Mouse (Mus musculus): ENCODE data around the gene Gm42742. TPM values are rescaled to one million over a fixed set of nuclear protein-coding genes. Genes with fewer than 3 reads are reported as not detected.

The Gm42742 gene
- polyA plus RNA-seq, 1 experiment from 2014 or later: 53.4 TPM

DNA sequence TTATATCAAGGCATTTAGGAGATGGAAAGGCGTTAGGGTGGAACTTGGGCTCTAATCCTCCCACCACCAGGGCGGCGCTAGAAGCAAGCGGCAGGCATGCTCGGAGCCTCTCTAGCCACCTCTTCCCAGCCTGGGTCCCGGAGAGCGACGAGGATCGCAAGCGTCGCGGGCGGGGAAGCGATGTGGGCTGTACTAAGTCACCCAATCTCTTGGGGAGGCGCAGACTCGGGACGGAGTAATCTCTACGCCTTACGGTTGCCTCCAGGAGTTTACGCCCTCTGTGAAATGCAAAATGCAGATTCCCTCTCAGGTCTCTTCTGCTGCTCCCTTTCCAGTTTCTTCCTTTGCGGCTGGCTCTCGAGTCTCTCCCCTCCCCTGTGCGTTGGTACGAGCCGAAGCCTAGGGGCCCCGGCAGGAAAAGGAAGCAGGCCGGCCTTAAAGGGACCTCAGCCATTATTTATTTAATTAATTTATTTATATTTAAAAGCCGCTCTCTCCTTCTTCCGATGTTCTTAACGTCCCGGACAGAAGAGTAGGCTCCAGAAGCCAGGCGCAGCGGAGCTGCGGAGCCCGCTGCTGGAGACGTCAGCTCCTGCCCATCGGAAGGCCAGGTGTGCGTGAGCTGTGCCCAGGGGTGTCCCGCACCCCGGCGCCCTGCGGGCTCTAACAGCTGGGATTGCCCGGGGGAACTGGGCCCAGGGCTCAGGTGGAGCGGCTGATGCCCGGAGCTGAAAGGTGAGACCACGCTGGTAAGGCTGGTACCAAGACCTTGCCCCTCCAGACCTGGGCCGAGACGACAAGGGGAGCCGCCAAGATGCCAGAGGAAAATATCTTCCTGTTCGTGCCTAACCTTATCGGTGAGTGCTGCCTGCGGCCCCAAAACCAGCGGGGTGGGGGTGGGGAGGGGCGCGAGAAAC is 44.7 kb downstream of the Gm42742 start, which contains the start of gene Cdiptos:
TSS of gene Cdiptos (minus strand) at position 149 of the 917 bp plus-strand sequence.
- H3K4me1 ChIP-seq (ENCODE audit: control insufficient read depth, insufficient read depth, low read length): peaks cover 11% of the 10 kb centered on the region
- DNase-seq (peak; percentile 99), ATAC-seq (ENCODE audit: low FRiP score, low TSS enrichment) (peak; percentile 92)
- H3K9me3 ChIP-seq (ENCODE audit: control insufficient read depth, low read length): no peaks in the 10 kb centered on the region
- no peaks in the 10 kb centered on the region for H3K27me3 ChIP-seq (ENCODE audit: control insufficient read depth, insufficient read depth, low read length)
- under 1% methylated on average over 55 of the region's 55 CpGs for WGBS
- H3K27ac ChIP-seq (replicated peaks; ENCODE audit: low read depth, low read length): peak within 1 kb of the TSS; percentile 95
- H3K36me3 ChIP-seq (ENCODE audit: control insufficient read depth, insufficient read depth, low read length): peaks cover 45% of the 10 kb centered on the region
- H3K4me2 ChIP-seq (ENCODE audit: low read length): peak within 1 kb of the TSS; percentile 92
- peak within 1 kb of the TSS; percentile 90 for H3K4me3 ChIP-seq (replicated peaks; ENCODE audit: low read depth, low read length)
- H3K9ac ChIP-seq (replicated peaks; ENCODE audit: low read length): peak within 1 kb of the TSS; percentile 96

DNA sequence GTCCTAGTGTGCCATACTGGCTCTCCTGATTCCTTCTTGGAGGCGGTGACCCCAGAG is 45.2 kb downstream of the Gm42742 start, which contains the start of gene Cdipt:
TSS of gene Cdipt (plus strand) at position 22 of the 57 bp plus-strand sequence.
- peak within 1 kb of the TSS; percentile 96 for H3K9ac ChIP-seq (replicated peaks; ENCODE audit: low read length)
- no peaks in the 10 kb centered on the region for H3K27me3 ChIP-seq (ENCODE audit: control insufficient read depth, insufficient read depth, low read length)
- peak within 1 kb of the TSS; percentile 95 for H3K27ac ChIP-seq (replicated peaks; ENCODE audit: low read depth, low read length)
- H3K4me2 ChIP-seq (ENCODE audit: low read length): peak within 1 kb of the TSS; percentile 92
- DNase-seq: no peak
- H3K36me3 ChIP-seq (ENCODE audit: control insufficient read depth, insufficient read depth, low read length): peaks cover 48% of the 10 kb centered on the region
- peaks cover 11% of the 10 kb centered on the region for H3K4me1 ChIP-seq (ENCODE audit: control insufficient read depth, insufficient read depth, low read length)
- peak within 1 kb of the TSS; percentile 90 for H3K4me3 ChIP-seq (replicated peaks; ENCODE audit: low read depth, low read length)
- ATAC-seq (ENCODE audit: low FRiP score, low TSS enrichment): no peak
- H3K9me3 ChIP-seq (ENCODE audit: control insufficient read depth, low read length): no peaks in the 10 kb centered on the region
- 0% methylated on average over 1 of the region's 1 CpGs for WGBS

DNA sequence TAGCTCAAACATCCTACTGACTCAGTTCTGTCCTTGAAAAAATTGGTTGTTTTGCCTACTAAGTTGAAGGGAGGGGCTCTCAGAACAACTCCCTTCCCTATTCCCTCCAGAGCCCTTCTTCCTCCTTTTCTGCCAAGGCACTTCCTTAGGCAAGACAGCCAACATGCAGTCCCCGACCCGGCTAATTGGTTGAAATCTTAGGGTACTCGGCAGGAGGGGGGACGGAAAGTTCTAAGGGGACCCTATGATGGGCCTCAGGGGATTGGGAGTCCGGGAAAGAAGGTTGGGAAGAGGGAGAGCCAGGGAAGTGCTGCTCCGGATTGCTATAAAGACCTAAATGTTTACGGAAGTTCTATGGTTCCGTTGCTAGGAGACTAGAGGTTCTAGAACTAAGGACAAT is 45.4 kb downstream of the Gm42742 start:
- H3K4me3 ChIP-seq (replicated peaks; ENCODE audit: low read depth, low read length): peak overlapping the region; percentile 90; the same call in 1 of the 2 replicates
- peak overlapping the region; percentile 95; the same call in 1 of the 2 replicates for H3K27ac ChIP-seq (replicated peaks; ENCODE audit: low read depth, low read length)
- H3K36me3 ChIP-seq (ENCODE audit: control insufficient read depth, insufficient read depth, low read length): peaks cover 48% of the 10 kb centered on the region
- H3K9ac ChIP-seq (replicated peaks; ENCODE audit: low read length): no peak overlapping the region
- peaks cover 11% of the 10 kb centered on the region for H3K4me1 ChIP-seq (ENCODE audit: control insufficient read depth, insufficient read depth, low read length)
- no peak for DNase-seq
- peak; percentile 5; the same call in 1 of the 2 replicates for ATAC-seq (ENCODE audit: low FRiP score, low TSS enrichment)
- no peaks in the 10 kb centered on the region for H3K9me3 ChIP-seq (ENCODE audit: control insufficient read depth, low read length)
- WGBS: 11% methylated on average over 8 of the region's 8 CpGs
- H3K27me3 ChIP-seq (ENCODE audit: control insufficient read depth, insufficient read depth, low read length): no peaks in the 10 kb centered on the region
- peak overlapping the region; percentile 92 for H3K4me2 ChIP-seq (ENCODE audit: low read length)

DNA sequence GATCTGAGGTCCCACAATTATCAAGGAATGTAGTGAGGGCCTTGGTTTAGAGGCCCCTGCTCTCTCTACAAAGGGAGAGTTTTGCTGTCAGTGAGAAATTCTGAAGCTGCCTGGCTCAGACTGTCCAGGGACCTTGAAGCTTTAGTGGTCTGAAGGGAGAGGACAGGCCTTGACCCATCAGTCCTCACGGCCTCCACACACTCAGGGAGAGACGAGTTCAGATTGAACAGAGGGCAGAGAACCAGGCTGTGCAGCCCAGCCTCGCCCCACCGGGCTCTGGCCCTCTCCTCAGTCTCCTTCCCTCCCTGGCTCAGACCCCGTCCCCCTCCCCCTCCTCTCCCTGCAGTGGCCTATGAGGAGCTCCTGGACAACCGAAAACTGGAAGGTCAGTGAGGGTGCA is 53.5 kb downstream of the Gm42742 start:
- 63% methylated on average over 6 of the region's 6 CpGs for WGBS
- ATAC-seq (ENCODE audit: low FRiP score, low TSS enrichment): no peak

DNA sequence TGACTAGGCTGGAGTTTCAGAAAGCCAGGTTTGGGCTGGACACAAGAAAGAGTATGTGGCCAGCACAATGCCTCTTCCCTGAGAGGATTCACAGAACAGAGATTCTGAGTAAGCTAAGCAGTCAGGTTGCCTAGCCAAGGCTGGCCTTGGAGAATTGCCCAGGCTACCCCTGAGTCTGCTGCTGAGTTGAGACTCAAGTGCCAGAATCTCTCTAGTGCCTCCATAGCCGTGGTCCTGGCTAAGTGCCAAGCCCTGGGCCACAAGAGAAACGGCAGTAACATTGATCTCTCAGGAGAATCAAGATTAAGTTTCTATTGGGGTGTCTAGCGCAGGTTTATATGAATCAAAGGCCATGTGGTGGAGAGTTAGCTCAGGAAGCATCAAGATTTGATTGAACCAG is 55.3 kb downstream of the Gm42742 start:
- H3K4me1 ChIP-seq (ENCODE audit: control insufficient read depth, insufficient read depth, low read length): no peaks in the 10 kb centered on the region
- no peaks in the 10 kb centered on the region for H3K27me3 ChIP-seq (ENCODE audit: control insufficient read depth, insufficient read depth, low read length)
- H3K4me2 ChIP-seq (ENCODE audit: low read length): no peak overlapping the region
- DNase-seq (no peak), ATAC-seq (ENCODE audit: low FRiP score, low TSS enrichment) (no peak)
- H3K9me3 ChIP-seq (ENCODE audit: control insufficient read depth, low read length): no peaks in the 10 kb centered on the region
- no peak overlapping the region for H3K4me3 ChIP-seq (replicated peaks; ENCODE audit: low read depth, low read length)
- no peak overlapping the region for H3K9ac ChIP-seq (replicated peaks; ENCODE audit: low read length)
- no peak overlapping the region for H3K27ac ChIP-seq (replicated peaks; ENCODE audit: low read depth, low read length)
- WGBS: 70% methylated on average over 3 of the region's 3 CpGs
- H3K36me3 ChIP-seq (ENCODE audit: control insufficient read depth, insufficient read depth, low read length): peaks cover 91% of the 10 kb centered on the region

More for the DNA sequence above, 53.5 kb downstream of the Gm42742 start:
- no peaks in the 10 kb centered on the region for H3K4me1 ChIP-seq (ENCODE audit: control insufficient read depth, insufficient read depth, low read length)
- H3K27ac ChIP-seq (replicated peaks; ENCODE audit: low read depth, low read length): no peak overlapping the region
- no peaks in the 10 kb centered on the region for H3K9me3 ChIP-seq (ENCODE audit: control insufficient read depth, low read length)
- no peak overlapping the region for H3K4me2 ChIP-seq (ENCODE audit: low read length)
- no peak overlapping the region for H3K4me3 ChIP-seq (replicated peaks; ENCODE audit: low read depth, low read length)
- H3K36me3 ChIP-seq (ENCODE audit: control insufficient read depth, insufficient read depth, low read length): peaks cover 88% of the 10 kb centered on the region
- DNase-seq: no peak
- H3K27me3 ChIP-seq (ENCODE audit: control insufficient read depth, insufficient read depth, low read length): no peaks in the 10 kb centered on the region
- no peak overlapping the region for H3K9ac ChIP-seq (replicated peaks; ENCODE audit: low read length)

Small RNA genes within 50 kb of the gene (microRNA-seq; reads per million reads assigned to microRNA genes)
- not detected for gene Gm44343

Other genes with a start within 250 kb of the Gm42742 start
- gene Ypel3, start 244.1 kb downstream of the Gm42742 start, polyA plus RNA-seq (2014; fragmentation: Nextera tagmentation; extraction: Ambion mirVana): 218 and 255 TPM in 2 replicates
- 0.22 and 0.24 TPM in 2 replicates for gene Tbx6, start 239.6 kb downstream of the Gm42742 start, polyA plus RNA-seq (2014; fragmentation: Nextera tagmentation; extraction: Ambion mirVana)
- gene Ppp4c, start 228.6 kb downstream of the Gm42742 start, polyA plus RNA-seq (2014; fragmentation: Nextera tagmentation; extraction: Ambion mirVana): 210 and 212 TPM in 2 replicates
- gene Fam57b, start 223.4 kb downstream of the Gm42742 start, polyA plus RNA-seq (2014; fragmentation: Nextera tagmentation; extraction: Ambion mirVana): 51.6 and 72.4 TPM in 2 replicates
- not detected in 2 replicates for gene 4930451I11Rik, start 189.5 kb downstream of the Gm42742 start, polyA plus RNA-seq (2014; fragmentation: Nextera tagmentation; extraction: Ambion mirVana)
- 9.7 and 15.3 TPM in 2 replicates for gene Doc2a, start 173.7 kb downstream of the Gm42742 start, polyA plus RNA-seq (2014; fragmentation: Nextera tagmentation; extraction: Ambion mirVana)
- gene Hirip3, start 159.1 kb downstream of the Gm42742 start, polyA plus RNA-seq (2014; fragmentation: Nextera tagmentation; extraction: Ambion mirVana): 8.0 and 12.8 TPM in 2 replicates
- gene Ino80e, start 158.7 kb downstream of the Gm42742 start, polyA plus RNA-seq (2014; fragmentation: Nextera tagmentation; extraction: Ambion mirVana): 93.5 and 95.8 TPM in 2 replicates
- gene Taok2, start 136.4 kb downstream of the Gm42742 start, polyA plus RNA-seq (2014; fragmentation: Nextera tagmentation; extraction: Ambion mirVana): 39.0 and 39.5 TPM in 2 replicates
- gene Tmem219, start 98.2 kb downstream of the Gm42742 start, polyA plus RNA-seq (2014; fragmentation: Nextera tagmentation; extraction: Ambion mirVana): 29.2 and 34.9 TPM in 2 replicates
- 98.6 and 106 TPM in 2 replicates for gene Kctd13, start 92.2 kb downstream of the Gm42742 start, polyA plus RNA-seq (2014; fragmentation: Nextera tagmentation; extraction: Ambion mirVana)
- gene Asphd1, start 71.5 kb downstream of the Gm42742 start, polyA plus RNA-seq (2014; fragmentation: Nextera tagmentation; extraction: Ambion mirVana): 6.5 and 7.0 TPM in 2 replicates
- 59.1 and 66.9 TPM in 2 replicates for gene Sez6l2, start 70.5 kb downstream of the Gm42742 start, polyA plus RNA-seq (2014; fragmentation: Nextera tagmentation; extraction: Ambion mirVana)
- gene Cdipt, start 45.2 kb downstream of the Gm42742 start, polyA plus RNA-seq (2014; fragmentation: Nextera tagmentation; extraction: Ambion mirVana): 101 and 106 TPM in 2 replicates
- gene Cdiptos, start 45.0 kb downstream of the Gm42742 start, polyA plus RNA-seq (2014; fragmentation: Nextera tagmentation; extraction: Ambion mirVana): 1.1 and 1.3 TPM in 2 replicates
- 1.7 and 3.1 TPM in 2 replicates for gene Mvp, start 6.5 kb downstream of the Gm42742 start, polyA plus RNA-seq (2014; fragmentation: Nextera tagmentation; extraction: Ambion mirVana)
- not detected in 2 replicates for gene Pagr1b, start 4.6 kb downstream of the Gm42742 start, polyA plus RNA-seq (2014; fragmentation: Nextera tagmentation; extraction: Ambion mirVana)
- gene Pagr1a, start 3.7 kb downstream of the Gm42742 start, polyA plus RNA-seq (2014; fragmentation: Nextera tagmentation; extraction: Ambion mirVana): 21.2 and 38.3 TPM in 2 replicates
- gene Prrt2, start 114 bp upstream of the Gm42742 start, polyA plus RNA-seq (2014; fragmentation: Nextera tagmentation; extraction: Ambion mirVana): 21.8 and 28.9 TPM in 2 replicates
- gene Maz, start 5.9 kb upstream of the Gm42742 start, polyA plus RNA-seq (2014; fragmentation: Nextera tagmentation; extraction: Ambion mirVana): 68.3 and 80.8 TPM in 2 replicates
- 18.9 and 30.2 TPM in 2 replicates for gene Kif22, start 21.4 kb upstream of the Gm42742 start, polyA plus RNA-seq (2014; fragmentation: Nextera tagmentation; extraction: Ambion mirVana)
- gene Zg16, start 66.2 kb upstream of the Gm42742 start, polyA plus RNA-seq (2014; fragmentation: Nextera tagmentation; extraction: Ambion mirVana): not detected in 2 replicates
- 0.84 and 2.2 TPM in 2 replicates for gene AI467606, start 70.3 kb upstream of the Gm42742 start, polyA plus RNA-seq (2014; fragmentation: Nextera tagmentation; extraction: Ambion mirVana)
- gene Qprt, start 101.1 kb upstream of the Gm42742 start, polyA plus RNA-seq (2014; fragmentation: Nextera tagmentation; extraction: Ambion mirVana): 0.11 and 0.67 TPM in 2 replicates
- gene Spn, start 116.7 kb upstream of the Gm42742 start, polyA plus RNA-seq (2014; fragmentation: Nextera tagmentation; extraction: Ambion mirVana): not detected in 2 replicates
- gene Cd2bp2, start 175.0 kb upstream of the Gm42742 start, polyA plus RNA-seq (2014; fragmentation: Nextera tagmentation; extraction: Ambion mirVana): 59.5 and 81.1 TPM in 2 replicates
- gene Tbc1d10b, start 187.4 kb upstream of the Gm42742 start, polyA plus RNA-seq (2014; fragmentation: Nextera tagmentation; extraction: Ambion mirVana): 24.6 and 27.6 TPM in 2 replicates
- 4.3 and 4.5 TPM in 2 replicates for gene Mylpf, start 187.8 kb upstream of the Gm42742 start, polyA plus RNA-seq (2014; fragmentation: Nextera tagmentation; extraction: Ambion mirVana)
- gene Zfp553, start 212.0 kb upstream of the Gm42742 start, polyA plus RNA-seq (2014; fragmentation: Nextera tagmentation; extraction: Ambion mirVana): 31.9 and 39.7 TPM in 2 replicates
- 11.6 and 13.6 TPM in 2 replicates for gene Sept1, start 212.0 kb upstream of the Gm42742 start, polyA plus RNA-seq (2014; fragmentation: Nextera tagmentation; extraction: Ambion mirVana)
- 55.2 and 71.2 TPM in 2 replicates for gene Zfp771, start 223.2 kb upstream of the Gm42742 start, polyA plus RNA-seq (2014; fragmentation: Nextera tagmentation; extraction: Ambion mirVana)
- 125 and 134 TPM in 2 replicates for gene Dctpp1, start 239.6 kb upstream of the Gm42742 start, polyA plus RNA-seq (2014; fragmentation: Nextera tagmentation; extraction: Ambion mirVana)